Mouse (Mus musculus) intestine, postnatal 0 days (tissue): Measurements from ENCODE around the gene Mylip. TPM values are rescaled to one million over a fixed set of nuclear protein-coding genes. Genes with fewer than 3 reads are reported as not detected.

Source experiments
- ATAC-seq: fragments of 200-750 bp; cut with Nextera tagmentation; 2 replicates; pipeline ENCODE4 v1.8.0; 2017; ENCODE audit warnings: mild to moderate bottlenecking, moderate TSS enrichment, moderate library complexity
- H3K27ac ChIP-seq: fragments of 300-500 bp; sonication (generic); 2 replicates; pipeline ENCODE4 v1.5.1; 2014; ENCODE audit warnings: mild to moderate bottlenecking, low read depth, low read length, moderate library complexity
- H3K27me3 ChIP-seq: fragments of 300-500 bp; sonication (generic); replicated peaks from 2 replicates; pipeline ENCODE4 v1.6.1; 2014; ENCODE audit warnings: low read length, mixed read lengths; ENCODE audit not compliant: control insufficient read depth, insufficient read depth
- H3K36me3 ChIP-seq: fragments of 300-500 bp; sonication (generic); 2 replicates; pipeline ENCODE4 v1.6.1; 2014; ENCODE audit warnings: mild to moderate bottlenecking, moderate library complexity; ENCODE audit not compliant: control insufficient read depth, insufficient read depth
- H3K4me1 ChIP-seq: fragments of 300-500 bp; sonication (generic); replicated peaks from 2 replicates; pipeline ENCODE4 v1.6.1; 2014; ENCODE audit warnings: antibody characterized with exemption, low read length, mixed read lengths; ENCODE audit not compliant: control insufficient read depth, insufficient read depth
- H3K4me2 ChIP-seq: fragments of 300-500 bp; sonication (generic); replicated peaks from 2 replicates; pipeline ENCODE4 v1.6.1; 2014; ENCODE audit warnings: low read depth, mild to moderate bottlenecking, moderate library complexity
- H3K4me3 ChIP-seq: fragments of 300-500 bp; sonication (generic); 2 replicates; pipeline ENCODE4 v1.5.1; 2014; ENCODE audit warnings: low read depth, low read length
- H3K9ac ChIP-seq: fragments of 300-500 bp; sonication (generic); 2 replicates; pipeline ENCODE4 v1.6.1; 2014; ENCODE audit warnings: mild to moderate bottlenecking, low read depth, low read length
- H3K9me3 ChIP-seq: fragments of 300-500 bp; sonication (generic); 2 replicates; pipeline ENCODE4 v1.6.1; 2016; ENCODE audit warnings: mixed run types; ENCODE audit not compliant: control insufficient read depth
- CTCF ChIP-seq: sonication (generic); IDR thresholded peaks from 2 replicates; pipeline ENCODE4 v1.5.1; 2016; ENCODE audit warnings: low read depth, mild to moderate bottlenecking, control low read depth, antibody characterized with exemption, moderate library complexity
- WGBS: fragments of 180-500 bp; shearing (Covaris S2); extraction: QIAGEN DNeasy Blood & Tissue Kit; methylation state at CpG from one replicate; pipeline ENCODE4 v1.1.7; 2014; 5-methylcytosine and 5-hydroxymethylcytosine counted together
- polyA plus RNA-seq: library from polyadenylated mRNA; unstranded; fragments of >200 nt; fragmentation: Nextera tagmentation; extraction: Ambion mirVana; gene quantifications from 2 replicates; pipeline ENCODE4 v1.2.1, GENCODE M21; 2015

Gene Mylip
- polyA plus RNA-seq, 1 experiment from 2014 or later: 2.1 TPM

GRCm38 (mm10) chr13:45388889-45389288 lies 653 bp upstream of the Mylip start:
- Histone ChIP-seq H3K9ac (no peak overlapping the region; the same call in 1 of the 2 replicates), H3K27me3 (no peaks in the 10 kb centered on the region), H3K27ac (no peak overlapping the region), H3K9me3 (no peaks in the 10 kb centered on the region), H3K4me2 (peak overlapping the region; percentile 95), H3K4me1 (peaks cover 4% of the 10 kb centered on the region; the same call in 1 of the 2 replicates), H3K36me3 (no peaks in the 10 kb centered on the region), H3K4me3 (peak overlapping the region; percentile 65)
- WGBS: 36% methylated on average over 4 of the region's 4 CpGs
- no peak for TF ChIP-seq CTCF
- no peak for ATAC-seq

- peak overlapping the region; percentile 64 for H3K9ac ChIP-seq
- no peaks in the 10 kb centered on the region for H3K27me3 ChIP-seq
- 0 out of 2 replicates have a peak, but pooled peaks have one; percentile 7 for ATAC-seq
- 3% methylated on average over 25 of the region's 25 CpGs for WGBS
- peak overlapping the region; percentile 95 for H3K4me2 ChIP-seq
- H3K4me3 ChIP-seq: peak overlapping the region; percentile 65
- peaks cover 7% of the 10 kb centered on the region; the same call in 1 of the 2 replicates for H3K4me1 ChIP-seq
- peak overlapping the region; percentile 54; the same call in 1 of the 2 replicates for H3K27ac ChIP-seq
- peak; percentile 59 for TF ChIP-seq CTCF
- H3K9me3 ChIP-seq: no peaks in the 10 kb centered on the region
- no peaks in the 10 kb centered on the region for H3K36me3 ChIP-seq
These were observed 895 bp downstream of the Mylip start for GRCm38 (mm10) chr13:45390312-45390961.

GRCm38 (mm10) chr13:45390962-45391853 lies 1.7 kb downstream of the Mylip start:
- Histone ChIP-seq H3K27ac (peak overlapping the region; percentile 50; the same call in 1 of the 2 replicates), H3K9me3 (no peaks in the 10 kb centered on the region), H3K27me3 (no peaks in the 10 kb centered on the region), H3K9ac (peak overlapping the region; percentile 50; the same call in 1 of the 2 replicates), H3K4me1 (peaks cover 9% of the 10 kb centered on the region; the same call in 1 of the 2 replicates), H3K4me2 (peak overlapping the region; percentile 95), H3K4me3 (peak overlapping the region; percentile 65), H3K36me3 (no peaks in the 10 kb centered on the region)
- 15% methylated on average over 19 of the region's 19 CpGs for WGBS
- ATAC-seq: peak; percentile 31; the same call in 1 of the 2 replicates
- no peak for TF ChIP-seq CTCF

GRCm38 (mm10) chr13:45391854-45392454 lies 2.4 kb downstream of the Mylip start:
- peaks cover 9% of the 10 kb centered on the region; the same call in 1 of the 2 replicates for H3K4me1 ChIP-seq
- H3K4me3 ChIP-seq: peak overlapping the region; percentile 65
- H3K9me3 ChIP-seq: no peaks in the 10 kb centered on the region
- H3K27ac ChIP-seq: no peak overlapping the region
- no peak overlapping the region for H3K9ac ChIP-seq
- H3K4me2 ChIP-seq: peak overlapping the region; percentile 95
- no peak for TF ChIP-seq CTCF
- H3K27me3 ChIP-seq: no peaks in the 10 kb centered on the region
- no peak for ATAC-seq
- 35% methylated on average over 9 of the region's 9 CpGs for whole genome bisulfite sequencing
- no peaks in the 10 kb centered on the region for H3K36me3 ChIP-seq

- ATAC-seq: no peak
- H3K27ac ChIP-seq: no peak overlapping the region
- no peak overlapping the region for H3K4me3 ChIP-seq
- H3K4me2 ChIP-seq: no peak overlapping the region
- no peaks in the 10 kb centered on the region for H3K9me3 ChIP-seq
- no peak for TF ChIP-seq CTCF
- H3K9ac ChIP-seq: no peak overlapping the region
- 0 out of 2 replicates have a peak, but pooled peaks cover 14% of the 10 kb centered on the region for H3K4me1 ChIP-seq
- H3K27me3 ChIP-seq: no peaks in the 10 kb centered on the region
- no peaks in the 10 kb centered on the region for H3K36me3 ChIP-seq
- WGBS: 63% methylated on average over 8 of the region's 8 CpGs
These were observed 4.8 kb downstream of the Mylip start for GRCm38 (mm10) chr13:45394221-45394768.

- no peak for TF ChIP-seq CTCF
- no peak for ATAC-seq
- Histone ChIP-seq H3K9me3 (no peaks in the 10 kb centered on the region), H3K4me3 (no peak overlapping the region), H3K4me2 (no peak overlapping the region), H3K36me3 (no peaks in the 10 kb centered on the region), H3K27ac (no peak overlapping the region), H3K4me1 (0 out of 2 replicates have a peak, but pooled peaks cover 14% of the 10 kb centered on the region), H3K9ac (no peak overlapping the region), H3K27me3 (no peaks in the 10 kb centered on the region)
- WGBS: 93% methylated on average over 8 of the region's 8 CpGs
These were observed 7.2 kb downstream of the Mylip start for GRCm38 (mm10) chr13:45396724-45397123.
